Mouse (Mus musculus) MEL (cell line): ENCODE data around the gene Wdr37. TPM values are rescaled to one million over a fixed set of nuclear protein-coding genes. Genes with fewer than 3 reads are reported as not detected.

Experiments used
- DNase-seq: peaks from one replicate; pipeline ENCODE4 v3.0.0; 2011; ENCODE audit warnings: low read depth, low spot score
- H3K27ac ChIP-seq: 2 replicates; pipeline ENCODE4 v1.5.1; 2012; ENCODE audit warnings: low read depth, mild to moderate bottlenecking, control low read depth, low read length, moderate library complexity; ENCODE audit not compliant: control insufficient read depth
- H3K27me3 ChIP-seq, 2 experiments: fragments of 150-350 bp in 1 of 2; sonication (generic) in 1 of 2; 2 replicates each; pipeline ENCODE4 v1.6.1; 2012; ENCODE audit warnings: low read length in 2 of 2, mild to moderate bottlenecking in 2 of 2, improper control_type of control experiment in 1 of 2, moderate library complexity in 1 of 2; ENCODE audit not compliant: insufficient read depth in 2 of 2, control insufficient read depth in 1 of 2
- H3K36me3 ChIP-seq, 2 experiments: 2 replicates each; pipeline ENCODE4 v1.6.1; 2012 to 2014; ENCODE audit warnings: low read length in 2 of 2, improper control_type of control experiment in 1 of 2, inconsistent platforms in 1 of 2, mild to moderate bottlenecking in 1 of 2; ENCODE audit not compliant: insufficient read depth in 2 of 2, control insufficient read depth in 1 of 2
- H3K4me1 ChIP-seq, 2 experiments: fragments of 150-350 bp in 1 of 2; sonication (generic) in 1 of 2; 2 replicates each; pipeline ENCODE4 v1.6.1; 2012; ENCODE audit warnings: low read length in 2 of 2, improper control_type of control experiment in 1 of 2, mild to moderate bottlenecking in 1 of 2; ENCODE audit not compliant: insufficient read depth in 2 of 2, control insufficient read depth in 1 of 2
- H3K4me3 ChIP-seq, 2 experiments: fragments of 150-350 bp in 1 of 2; sonication (generic) in 1 of 2; 2 replicates each; pipeline ENCODE4 v1.5.1; 2012; ENCODE audit warnings: low read depth in 2 of 2, low read length in 2 of 2, mild to moderate bottlenecking in 2 of 2, moderate library complexity in 2 of 2, control low read depth in 1 of 2, improper control_type of control experiment in 1 of 2; ENCODE audit not compliant: control insufficient read depth in 1 of 2, insufficient read depth in 1 of 2
- H3K79me2 ChIP-seq: 2 replicates; pipeline ENCODE4 v1.6.1; 2012; ENCODE audit warnings: mild to moderate bottlenecking, low read length, moderate library complexity; ENCODE audit not compliant: control insufficient read depth, poor library complexity, insufficient read depth
- H3K9ac ChIP-seq: 2 replicates; pipeline ENCODE4 v1.6.1; 2012; ENCODE audit warnings: low read depth, mild to moderate bottlenecking, control low read depth, low read length, moderate library complexity; ENCODE audit not compliant: control insufficient read depth, poor library complexity, severe bottlenecking
- H3K9me3 ChIP-seq: fragments of 150-350 bp; sonication (generic); replicated peaks from 2 replicates; pipeline ENCODE4 v1.6.1; 2012; ENCODE audit warnings: mild to moderate bottlenecking, low read length, improper control_type of control experiment, moderate library complexity; ENCODE audit not compliant: insufficient read depth
- BHLHE40 ChIP-seq: IDR thresholded peaks from 2 replicates; pipeline ENCODE4 v1.6.1; 2012; ENCODE audit warnings: low read depth, mild to moderate bottlenecking, inconsistent platforms, low read length, improper control_type of control experiment, borderline replicate concordance
- CHD1 ChIP-seq: IDR thresholded peaks from 2 replicates; pipeline ENCODE4 v1.6.1; 2012; ENCODE audit warnings: low read depth, mild to moderate bottlenecking, inconsistent platforms, low read length, improper control_type of control experiment
- CHD2 ChIP-seq: IDR thresholded peaks from 2 replicates; pipeline ENCODE4 v1.6.1; 2011; ENCODE audit warnings: low read length, improper control_type of control experiment
- CTCF ChIP-seq, 3 experiments: IDR thresholded peaks in 2 of 3; conservative IDR thresholded peaks in 1 of 3; 2 replicates each; pipeline ENCODE4 v1.5.1; 2011 to 2012; ENCODE audit warnings: low read length in 3 of 3, low read depth in 2 of 3, mild to moderate bottlenecking in 2 of 3, improper control_type of control experiment in 1 of 3, inconsistent platforms in 1 of 3, mixed read lengths in 1 of 3, moderate library complexity in 1 of 3; ENCODE audit not compliant: control insufficient read depth in 1 of 3, insufficient read depth in 1 of 3, poor library complexity in 1 of 3, severe bottlenecking in 1 of 3
- E2F4 ChIP-seq: IDR thresholded peaks from 2 replicates; pipeline ENCODE4 v1.6.1; 2011; ENCODE audit warnings: low read depth, low read length, improper control_type of control experiment, borderline replicate concordance
- ELF1 ChIP-seq: IDR thresholded peaks from 2 replicates; pipeline ENCODE4 v1.6.1; 2014; ENCODE audit warnings: low read depth, mild to moderate bottlenecking, inconsistent platforms, low read length, improper control_type of control experiment, moderate library complexity
- EP300 ChIP-seq, 2 experiments: IDR thresholded peaks; 2 replicates each; pipeline ENCODE4 v1.6.1; 2011; ENCODE audit warnings: improper control_type of control experiment in 2 of 2, low read length in 2 of 2, low read depth in 1 of 2, mild to moderate bottlenecking in 1 of 2
- GABPA ChIP-seq: IDR thresholded peaks from 2 replicates; pipeline ENCODE4 v1.6.1; 2012; ENCODE audit warnings: low read depth, mild to moderate bottlenecking, inconsistent platforms, low read length, improper control_type of control experiment, moderate library complexity
- GATA1 ChIP-seq: IDR thresholded peaks from 2 replicates; pipeline ENCODE4 v1.6.1; 2011; ENCODE audit warnings: low read depth, low read length, improper control_type of control experiment
- HCFC1 ChIP-seq: IDR thresholded peaks from 2 replicates; pipeline ENCODE4 v1.6.1; 2012; ENCODE audit warnings: low read depth, mild to moderate bottlenecking, inconsistent platforms, low read length, improper control_type of control experiment, moderate library complexity
- JUND ChIP-seq: IDR thresholded peaks from 2 replicates; pipeline ENCODE4 v1.6.1; 2011; ENCODE audit warnings: low read depth, mild to moderate bottlenecking, improper control_type of control experiment, low read length
- KAT2A ChIP-seq: conservative IDR thresholded peaks from 2 replicates; pipeline ENCODE4 v1.6.1; 2012; ENCODE audit warnings: low read depth, low read length, improper control_type of control experiment, inconsistent platforms
- MAFK ChIP-seq: IDR thresholded peaks from 2 replicates; pipeline ENCODE4 v1.6.1; 2011; ENCODE audit warnings: low read depth, mild to moderate bottlenecking, low read length, improper control_type of control experiment, borderline replicate concordance
- MAX ChIP-seq: IDR thresholded peaks from 2 replicates; pipeline ENCODE4 v1.6.1; 2011; ENCODE audit warnings: low read length, improper control_type of control experiment
- MAZ ChIP-seq: IDR thresholded peaks from 2 replicates; pipeline ENCODE4 v1.6.1; 2012; ENCODE audit warnings: low read depth, mild to moderate bottlenecking, inconsistent platforms, low read length, improper control_type of control experiment
- MEF2A ChIP-seq: IDR thresholded peaks from 2 replicates; pipeline ENCODE4 v1.6.1; 2014; ENCODE audit warnings: low read depth, mild to moderate bottlenecking, inconsistent platforms, low read length, improper control_type of control experiment; ENCODE audit not compliant: poor library complexity, insufficient replicate concordance, severe bottlenecking; ENCODE audit errors: extremely low read depth
- MXI1 ChIP-seq: IDR thresholded peaks from 2 replicates; pipeline ENCODE4 v1.6.1; 2011; ENCODE audit warnings: mild to moderate bottlenecking, low read depth, low read length, improper control_type of control experiment
- MYC ChIP-seq: IDR thresholded peaks from 2 replicates; pipeline ENCODE4 v1.6.1; 2011; ENCODE audit warnings: low read depth, mild to moderate bottlenecking, low read length, improper control_type of control experiment, moderate library complexity
- NELFE ChIP-seq: IDR thresholded peaks from 2 replicates; pipeline ENCODE4 v1.6.1; 2011; ENCODE audit warnings: low read depth, low read length, improper control_type of control experiment
- NRF1 ChIP-seq: IDR thresholded peaks from 2 replicates; pipeline ENCODE4 v1.6.1; 2014; ENCODE audit warnings: low read depth, mild to moderate bottlenecking, inconsistent platforms, low read length, improper control_type of control experiment, moderate library complexity; ENCODE audit not compliant: poor library complexity, insufficient read depth, severe bottlenecking
- POLR2A ChIP-seq, 2 experiments: IDR thresholded peaks; 2 replicates each; pipeline ENCODE4 v1.6.1; 2011 to 2012; ENCODE audit warnings: low read length in 2 of 2, mild to moderate bottlenecking in 2 of 2, control low read depth in 1 of 2, improper control_type of control experiment in 1 of 2, low read depth in 1 of 2, moderate library complexity in 1 of 2; ENCODE audit not compliant: control insufficient read depth in 1 of 2, insufficient read depth in 1 of 2, poor library complexity in 1 of 2
- POLR2AphosphoS2 ChIP-seq: IDR thresholded peaks from 2 replicates; pipeline ENCODE4 v1.6.1; 2011; ENCODE audit warnings: low read length, improper control_type of control experiment
- POLR2AphosphoS5 ChIP-seq: IDR thresholded peaks from 2 replicates; pipeline ENCODE4 v1.6.1; 2012; ENCODE audit warnings: low read depth, borderline replicate concordance, mild to moderate bottlenecking, inconsistent platforms, low read length, moderate library complexity, mixed read lengths
- RAD21 ChIP-seq: IDR thresholded peaks from 2 replicates; pipeline ENCODE4 v1.6.1; 2011; ENCODE audit warnings: mild to moderate bottlenecking, low read depth, low read length, improper control_type of control experiment
- RCOR1 ChIP-seq: IDR thresholded peaks from 2 replicates; pipeline ENCODE4 v1.6.1; 2012; ENCODE audit warnings: low read depth, mild to moderate bottlenecking, inconsistent platforms, low read length, improper control_type of control experiment
- SIN3A ChIP-seq: IDR thresholded peaks from 2 replicates; pipeline ENCODE4 v1.6.1; 2012; ENCODE audit warnings: low read length, improper control_type of control experiment, inconsistent platforms
- SMC3 ChIP-seq: IDR thresholded peaks from 2 replicates; pipeline ENCODE4 v1.6.1; 2011; ENCODE audit warnings: low read depth, low read length, improper control_type of control experiment
- TAL1 ChIP-seq: IDR thresholded peaks from 2 replicates; pipeline ENCODE4 v1.6.1; 2012; ENCODE audit warnings: mild to moderate bottlenecking, inconsistent platforms, low read length, moderate library complexity, mixed read lengths
- TBP ChIP-seq: IDR thresholded peaks from 2 replicates; pipeline ENCODE4 v1.8.0; 2011; ENCODE audit warnings: low read depth, low read length, improper control_type of control experiment
- TCF12 ChIP-seq: IDR thresholded peaks from 2 replicates; pipeline ENCODE4 v1.6.1; 2014; ENCODE audit warnings: low read depth, mild to moderate bottlenecking, inconsistent platforms, low read length, improper control_type of control experiment, moderate library complexity
- UBTF ChIP-seq: IDR thresholded peaks from 2 replicates; pipeline ENCODE4 v1.6.1; 2012; ENCODE audit warnings: low read depth, mild to moderate bottlenecking, inconsistent platforms, low read length, improper control_type of control experiment, moderate library complexity, borderline replicate concordance; ENCODE audit not compliant: insufficient read depth
- USF1 ChIP-seq: IDR thresholded peaks from 2 replicates; pipeline ENCODE4 v1.6.1; 2014; ENCODE audit warnings: low read depth, mild to moderate bottlenecking, inconsistent platforms, low read length, improper control_type of control experiment, moderate library complexity
- USF2 ChIP-seq, 2 experiments: IDR thresholded peaks; 2 replicates each; pipeline ENCODE4 v1.6.1; 2011 to 2012; ENCODE audit warnings: improper control_type of control experiment in 2 of 2, low read length in 2 of 2, borderline replicate concordance in 1 of 2, inconsistent platforms in 1 of 2, low read depth in 1 of 2, mild to moderate bottlenecking in 1 of 2; ENCODE audit not compliant: insufficient read depth in 1 of 2
- ZC3H11A ChIP-seq: IDR thresholded peaks from 2 replicates; pipeline ENCODE4 v1.6.1; 2012; ENCODE audit warnings: low read depth, mild to moderate bottlenecking, inconsistent platforms, low read length, improper control_type of control experiment
- ZKSCAN1 ChIP-seq: IDR thresholded peaks from 2 replicates; pipeline ENCODE4 v1.6.1; 2012; ENCODE audit warnings: low read depth, mild to moderate bottlenecking, inconsistent platforms, low read length, improper control_type of control experiment, moderate library complexity
- ZMIZ1 ChIP-seq: IDR thresholded peaks from 2 replicates; pipeline ENCODE4 v1.6.1; 2012; ENCODE audit warnings: low read depth, mild to moderate bottlenecking, inconsistent platforms, low read length, improper control_type of control experiment, moderate library complexity
- polyA plus RNA-seq, 2 experiments: library from polyadenylated mRNA; stranded (reverse) in 1 of 2; unstranded in 1 of 2; fragments of >175 nt in 1 of 2; fragments of >200 nt in 1 of 2; gene quantifications; 2 replicates each; pipeline versions ENCODE4 v1.2.1 to v1.2.4; 2012; ENCODE audit warnings: low replicate concordance in 2 of 2, low read depth in 1 of 2; ENCODE audit not compliant: insufficient read length in 2 of 2, insufficient read depth in 1 of 2, missing spikeins in 1 of 2
- total RNA-seq: library from RNA; depleted of rRNA; stranded (reverse); fragments of 300-350 nt; gene quantifications from 2 replicates; pipeline ENCODE4 v1.2.3, GENCODE M21; 2012

The Wdr37 gene
- total and polyA plus RNA-seq, 3 experiments = 8.6 to 14.7 TPM; not detected in 1

- Histone ChIP-seq H3K4me3 (peak within 1 kb of the TSS; percentile 79 to 82), H3K9ac (peak within 1 kb of the TSS; percentile 80), H3K4me1 (no peaks in the 10 kb centered on the region), H3K79me2 (no peaks in the 10 kb centered on the region; the same call in 1 of the 2 replicates), H3K27me3 (no peaks in the 10 kb centered on the region), H3K36me3 (no peaks in the 10 kb centered on the region), H3K27ac (peak within 1 kb of the TSS; percentile 72), H3K9me3 (no peaks in the 10 kb centered on the region)
- DNase-seq = peak; percentile 99
- peak; percentile 71 to 90 for TF ChIP-seq POLR2A (IDR thresholded peaks at IDR 0.05; ENCODE audit: control insufficient read depth in 1 of 2, insufficient read depth in 1 of 2, low read depth in 1 of 2, low read length in 2 of 2, poor library complexity in 1 of 2)
- TF ChIP-seq MEF2A = no peak
- no peak for TF ChIP-seq CHD2
- TF ChIP-seq BHLHE40 = no peak
- TF ChIP-seq RCOR1 = no peak
- TF ChIP-seq MYC = 0 out of 2 replicates have a peak, but pooled peaks have one; percentile 1
- peak; percentile 72 for TF ChIP-seq SIN3A
- no peak for TF ChIP-seq JUND
- TF ChIP-seq USF1 = 0 out of 2 replicates have a peak, but pooled peaks have one; percentile 1
- no peak; the same call in 1 of the 2 replicates for TF ChIP-seq MXI1
- no peak for TF ChIP-seq KAT2A
- no peak for TF ChIP-seq CTCF (IDR thresholded peaks at IDR 0.05 in 2 of 3, conservative IDR thresholded peaks at IDR 0.05 in 1 of 3; ENCODE audit: control insufficient read depth in 1 of 3, insufficient read depth in 1 of 3, low read depth in 2 of 3, low read length in 3 of 3, poor library complexity in 1 of 3, severe bottlenecking in 1 of 3)
- TF ChIP-seq GABPA = no peak
- TF ChIP-seq POLR2AphosphoS2 = peak; percentile 74; the same call in 1 of the 2 replicates
- no peak for TF ChIP-seq CHD1
- peak; percentile 22; the same call in 1 of the 2 replicates for TF ChIP-seq TCF12
- TF ChIP-seq MAX = peak; percentile 52; the same call in 1 of the 2 replicates
- TF ChIP-seq TBP = peak; percentile 92
- no peak for TF ChIP-seq MAZ
- peak; percentile 80; the same call in 1 of the 2 replicates for TF ChIP-seq E2F4
- no peak for TF ChIP-seq ZKSCAN1
- no peak for TF ChIP-seq ZC3H11A
- TF ChIP-seq MAFK = no peak
- no peak for TF ChIP-seq EP300 (IDR thresholded peaks at IDR 0.05; ENCODE audit: low read depth in 1 of 2, low read length in 2 of 2)
- peak; percentile 73 for TF ChIP-seq HCFC1
- TF ChIP-seq NRF1 = 0 out of 2 replicates have a peak, but pooled peaks have one; percentile 35
- no peak for TF ChIP-seq SMC3
- TF ChIP-seq UBTF = no peak
- peak; percentile 88 for TF ChIP-seq ZMIZ1
- TF ChIP-seq USF2 (IDR thresholded peaks at IDR 0.05; ENCODE audit: borderline replicate concordance in 1 of 2, insufficient read depth in 1 of 2, low read depth in 1 of 2, low read length in 2 of 2) = no peak
- no peak for TF ChIP-seq TAL1
- TF ChIP-seq POLR2AphosphoS5 = no peak
- peak; percentile 87 for TF ChIP-seq NELFE
- TF ChIP-seq GATA1 = no peak
- no peak for TF ChIP-seq ELF1
- no peak for TF ChIP-seq RAD21
Observed at GRCm38 (mm10) chr13:8885445-8886184, 13.9 kb upstream of the Wdr37 start, which contains the start of gene Idi1. Gene Idi1 (plus strand): TSS chr13:8885501.
